Mouse (Mus musculus): ENCODE results near the gene Ssxb2.
"Not testable (repeated sequence)": the region's sequence is repeated elsewhere in the genome, so short reads cannot be mapped to it uniquely, and the experiment has no call there.

The Ssxb2 gene

GRCm38 (mm10) chrX:8461626-8462025 is at the start of gene Ssxb2:
TSS of gene Ssxb2 (minus strand) at chrX:8461726.
- not testable (repeated sequence) for DNase-seq

DNA sequence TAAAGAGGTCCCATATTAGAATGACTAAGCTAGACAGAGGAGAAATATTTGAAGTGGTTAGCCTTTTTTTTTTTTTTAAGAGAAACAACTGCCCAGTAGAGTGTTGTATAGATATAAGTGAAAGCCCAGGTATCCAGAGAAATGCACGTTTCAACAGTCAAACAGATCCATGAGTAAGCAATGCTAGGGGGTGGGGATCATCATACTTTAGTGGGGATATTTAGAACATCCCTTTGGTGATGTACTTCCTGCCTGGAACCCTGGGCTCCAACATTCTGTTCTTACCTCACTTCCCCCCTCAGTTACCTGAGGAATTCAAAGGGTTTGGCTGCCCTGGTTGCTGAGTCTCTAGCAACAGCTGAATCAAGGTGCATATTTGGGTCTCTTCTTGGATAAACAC is 48.5 kb downstream of the Ssxb2 start, which contains the start of gene Ssxb1:
Ssxb1 (plus strand) TSS at position 301 of the 400 bp plus-strand sequence.
- DNase-seq, result not testable (repeated sequence)

Data from kidney, adult 18-20 months (tissue).